Mouse (Mus musculus): Measurements from ENCODE around the gene Zc3h13. TPM values are rescaled to one million over a fixed set of nuclear protein-coding genes. Genes with fewer than 3 reads are reported as not detected.
A peak's percentile ranks its signal among the peaks of the same experiment; 100 is the strongest.

Zc3h13 gene
- polyA plus RNA-seq, 1 experiment = 12.8 TPM

GRCm38 (mm10) chr14:75242087-75242486, 42.1 kb upstream of the Zc3h13 start, which contains the start of gene Cpb2:
Gene Cpb2 (plus strand): TSS chr14:75242287.
- Histone ChIP-seq H3K4me1 (replicated peaks; ENCODE audit: control insufficient read depth, insufficient read depth, low read length) (no peaks in the 10 kb centered on the region), H3K27me3 (ENCODE audit: control insufficient read depth, insufficient read depth, low read length) (no peaks in the 10 kb centered on the region), H3K4me3 (ENCODE audit: control insufficient read depth, insufficient read depth, low read length) (no peak within 1 kb of the TSS), H3K27ac (ENCODE audit: control insufficient read depth, insufficient read depth, low read length) (no peak within 1 kb of the TSS), H3K36me3 (ENCODE audit: control insufficient read depth, insufficient read depth, low read length) (no peaks in the 10 kb centered on the region)
- WGBS = 94% methylated on average over 5 of the region's 5 CpGs
- no peak for DNase-seq
- TF ChIP-seq POLR2A (IDR thresholded peaks at IDR 0.05; ENCODE audit: control insufficient read depth, extremely low read depth, insufficient read depth, low read length, poor library complexity) (no peak), CTCF (IDR thresholded peaks at IDR 0.05; ENCODE audit: borderline replicate concordance, control insufficient read depth, extremely low read depth, insufficient read depth, low read length, poor library complexity) (no peak)

- H3K4me1 ChIP-seq (replicated peaks; ENCODE audit: control insufficient read depth, insufficient read depth, low read length) = no peaks in the 10 kb centered on the region
- no peak for DNase-seq
- TF ChIP-seq CTCF (IDR thresholded peaks at IDR 0.05; ENCODE audit: borderline replicate concordance, control insufficient read depth, extremely low read depth, insufficient read depth, low read length, poor library complexity) = no peak
- TF ChIP-seq POLR2A (IDR thresholded peaks at IDR 0.05; ENCODE audit: control insufficient read depth, extremely low read depth, insufficient read depth, low read length, poor library complexity) = no peak
- H3K36me3 ChIP-seq (ENCODE audit: control insufficient read depth, insufficient read depth, low read length) = no peaks in the 10 kb centered on the region
- H3K27ac ChIP-seq (ENCODE audit: control insufficient read depth, insufficient read depth, low read length) = no peak overlapping the region
- 93% methylated on average over 11 of the region's 11 CpGs for WGBS
- no peak overlapping the region for H3K4me3 ChIP-seq (ENCODE audit: control insufficient read depth, insufficient read depth, low read length)
- H3K27me3 ChIP-seq (ENCODE audit: control insufficient read depth, insufficient read depth, low read length) = no peaks in the 10 kb centered on the region
Observed at GRCm38 (mm10) chr14:75246024-75247000, 37.9 kb upstream of the Zc3h13 start.

GRCm38 (mm10) chr14:75250432-75250831, 33.7 kb upstream of the Zc3h13 start:
- H3K27me3 ChIP-seq (ENCODE audit: control insufficient read depth, insufficient read depth, low read length) = no peaks in the 10 kb centered on the region
- WGBS = 93% methylated on average over 3 of the region's 3 CpGs

GRCm38 (mm10) chr14:75256521-75256920, 27.7 kb upstream of the Zc3h13 start:
- Histone ChIP-seq H3K4me1 (replicated peaks; ENCODE audit: control insufficient read depth, insufficient read depth, low read length) (no peaks in the 10 kb centered on the region), H3K27ac (ENCODE audit: control insufficient read depth, insufficient read depth, low read length) (no peak overlapping the region), H3K36me3 (ENCODE audit: control insufficient read depth, insufficient read depth, low read length) (no peaks in the 10 kb centered on the region), H3K4me3 (ENCODE audit: control insufficient read depth, insufficient read depth, low read length) (no peak overlapping the region), H3K27me3 (ENCODE audit: control insufficient read depth, insufficient read depth, low read length) (no peaks in the 10 kb centered on the region)
- 55% methylated on average over 5 of the region's 5 CpGs for WGBS
- DNase-seq = peak; percentile 11
- TF ChIP-seq CTCF (IDR thresholded peaks at IDR 0.05; ENCODE audit: borderline replicate concordance, control insufficient read depth, extremely low read depth, insufficient read depth, low read length, poor library complexity) = 0 out of 2 replicates have a peak, but pooled peaks have one; percentile 25
- TF ChIP-seq POLR2A (IDR thresholded peaks at IDR 0.05; ENCODE audit: control insufficient read depth, extremely low read depth, insufficient read depth, low read length, poor library complexity) = no peak

More at GRCm38 (mm10) chr14:75250432-75250831, 33.7 kb upstream of the Zc3h13 start:
- no peak overlapping the region for H3K4me3 ChIP-seq (ENCODE audit: control insufficient read depth, insufficient read depth, low read length)
- TF ChIP-seq POLR2A (IDR thresholded peaks at IDR 0.05; ENCODE audit: control insufficient read depth, extremely low read depth, insufficient read depth, low read length, poor library complexity) = no peak
- no peak for TF ChIP-seq CTCF (IDR thresholded peaks at IDR 0.05; ENCODE audit: borderline replicate concordance, control insufficient read depth, extremely low read depth, insufficient read depth, low read length, poor library complexity)
- DNase-seq = no peak
- H3K36me3 ChIP-seq (ENCODE audit: control insufficient read depth, insufficient read depth, low read length) = no peaks in the 10 kb centered on the region
- no peaks in the 10 kb centered on the region for H3K4me1 ChIP-seq (replicated peaks; ENCODE audit: control insufficient read depth, insufficient read depth, low read length)
- H3K27ac ChIP-seq (ENCODE audit: control insufficient read depth, insufficient read depth, low read length) = no peak overlapping the region

- TF ChIP-seq POLR2A (IDR thresholded peaks at IDR 0.05; ENCODE audit: control insufficient read depth, extremely low read depth, insufficient read depth, low read length, poor library complexity) (no peak), CTCF (IDR thresholded peaks at IDR 0.05; ENCODE audit: borderline replicate concordance, control insufficient read depth, extremely low read depth, insufficient read depth, low read length, poor library complexity) (no peak)
- no peak overlapping the region for H3K27ac ChIP-seq (ENCODE audit: control insufficient read depth, insufficient read depth, low read length)
- H3K36me3 ChIP-seq (ENCODE audit: control insufficient read depth, insufficient read depth, low read length) = no peaks in the 10 kb centered on the region
- H3K4me3 ChIP-seq (ENCODE audit: control insufficient read depth, insufficient read depth, low read length) = no peak overlapping the region
- no peaks in the 10 kb centered on the region for H3K4me1 ChIP-seq (replicated peaks; ENCODE audit: control insufficient read depth, insufficient read depth, low read length)
- WGBS = 88% methylated on average over 5 of the region's 5 CpGs
- DNase-seq = no peak
- no peaks in the 10 kb centered on the region for H3K27me3 ChIP-seq (ENCODE audit: control insufficient read depth, insufficient read depth, low read length)
Observed at GRCm38 (mm10) chr14:75269531-75269930, 14.6 kb upstream of the Zc3h13 start.

GRCm38 (mm10) chr14:75279716-75280115, 4.5 kb upstream of the Zc3h13 start:
- peaks cover 2% of the 10 kb centered on the region; the same call in 1 of the 2 replicates for H3K4me1 ChIP-seq (replicated peaks; ENCODE audit: control insufficient read depth, insufficient read depth, low read length)
- no peak for DNase-seq
- H3K27me3 ChIP-seq (ENCODE audit: control insufficient read depth, insufficient read depth, low read length) = no peaks in the 10 kb centered on the region
- 89% methylated on average over 6 of the region's 6 CpGs for WGBS
- no peak overlapping the region for H3K4me3 ChIP-seq (ENCODE audit: control insufficient read depth, insufficient read depth, low read length)
- H3K36me3 ChIP-seq (ENCODE audit: control insufficient read depth, insufficient read depth, low read length) = no peaks in the 10 kb centered on the region
- TF ChIP-seq CTCF (IDR thresholded peaks at IDR 0.05; ENCODE audit: borderline replicate concordance, control insufficient read depth, extremely low read depth, insufficient read depth, low read length, poor library complexity) (no peak), POLR2A (IDR thresholded peaks at IDR 0.05; ENCODE audit: control insufficient read depth, extremely low read depth, insufficient read depth, low read length, poor library complexity) (no peak)
- no peak overlapping the region for H3K27ac ChIP-seq (ENCODE audit: control insufficient read depth, insufficient read depth, low read length)

Data from thymus, adult 2 months (tissue).